Mouse (Mus musculus) limb, embryonic 15.5 days (tissue): ENCODE measurements at regions not wholly inside any gene's neighbourhood (a gene's known extent, or its start where the extent isn't known, plus 50 kb on each side); places are given as distances from the start of the nearest gene placed in this dataset.

Source experiments
- ATAC-seq: fragments of 200-750 bp; cut with Nextera tagmentation; 2 replicates; pipeline ENCODE4 v1.8.0; 2017; ENCODE audit warnings: low read depth, moderate TSS enrichment; ENCODE audit not compliant: insufficient number of reproducible peaks, low FRiP score, low TSS enrichment
- H3K27ac ChIP-seq: fragments of 300-500 bp; sonication (generic); 2 replicates; pipeline ENCODE4 v1.5.1; 2015; ENCODE audit warnings: moderate library complexity, mild to moderate bottlenecking, inconsistent platforms
- H3K27me3 ChIP-seq: fragments of 300-500 bp; sonication (generic); 2 replicates; pipeline ENCODE4 v1.6.1; 2015; ENCODE audit warnings: inconsistent platforms
- H3K36me3 ChIP-seq: fragments of 300-500 bp; sonication (generic); 2 replicates; pipeline ENCODE4 v1.6.1; 2015; ENCODE audit warnings: inconsistent platforms
- H3K4me1 ChIP-seq: fragments of 300-500 bp; sonication (generic); 2 replicates; pipeline ENCODE4 v1.6.1; 2015; ENCODE audit warnings: inconsistent platforms
- H3K4me2 ChIP-seq: fragments of 300-500 bp; sonication (generic); 2 replicates; pipeline ENCODE4 v1.6.1; 2015; ENCODE audit warnings: mild to moderate bottlenecking, inconsistent platforms
- H3K4me3 ChIP-seq: fragments of 300-500 bp; sonication (generic); 2 replicates; pipeline ENCODE4 v1.5.1; 2015; ENCODE audit warnings: mild to moderate bottlenecking, inconsistent platforms
- H3K9ac ChIP-seq: fragments of 300-500 bp; sonication (generic); 2 replicates; pipeline ENCODE4 v1.6.1; 2015; ENCODE audit warnings: inconsistent platforms
- H3K9me3 ChIP-seq: fragments of 300-500 bp; sonication (generic); 2 replicates; pipeline ENCODE4 v1.6.1; 2016; ENCODE audit warnings: inconsistent platforms
- WGBS: fragments of 180-500 bp; shearing (Covaris S2); methylation state at CpG from one replicate; pipeline ENCODE4 v1.1.7; 2015; 5-methylcytosine and 5-hydroxymethylcytosine counted together

DNA sequence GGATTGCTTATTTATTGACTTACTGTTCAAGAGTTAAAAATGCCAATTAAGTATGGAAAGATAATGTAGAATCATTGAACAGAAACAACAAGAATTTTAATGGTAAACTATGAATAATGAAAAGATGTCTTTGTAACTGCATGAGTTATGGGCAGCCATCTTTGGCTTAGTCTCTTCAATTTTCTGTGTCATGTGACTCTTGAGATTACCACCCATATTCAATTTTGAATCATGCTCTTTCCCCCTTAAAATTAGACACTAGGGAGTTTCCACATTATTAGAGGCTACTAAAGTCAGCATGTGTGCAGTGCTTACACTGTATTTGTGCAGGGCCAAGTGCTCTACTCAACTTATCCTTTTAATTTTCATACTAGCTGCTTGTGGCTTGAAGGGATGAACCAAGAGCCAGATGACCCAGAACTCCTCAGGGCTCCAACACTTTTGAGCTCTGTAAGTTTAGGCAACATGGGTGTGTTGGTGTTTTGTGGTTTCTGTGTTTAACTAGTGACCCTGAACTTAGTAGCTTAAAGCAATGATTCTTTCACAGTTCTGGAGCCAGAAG is 854.0 kb upstream of the Lrrc6 start:
- Histone ChIP-seq H3K4me3 (no peak overlapping the region), H3K9me3 (no peaks in the 10 kb centered on the region), H3K4me1 (no peaks in the 10 kb centered on the region; the same call in 1 of the 2 replicates), H3K9ac (no peak overlapping the region), H3K36me3 (no peaks in the 10 kb centered on the region), H3K4me2 (no peak overlapping the region), H3K27me3 (no peaks in the 10 kb centered on the region), H3K27ac (no peak overlapping the region)
- ATAC-seq: no peak

DNA sequence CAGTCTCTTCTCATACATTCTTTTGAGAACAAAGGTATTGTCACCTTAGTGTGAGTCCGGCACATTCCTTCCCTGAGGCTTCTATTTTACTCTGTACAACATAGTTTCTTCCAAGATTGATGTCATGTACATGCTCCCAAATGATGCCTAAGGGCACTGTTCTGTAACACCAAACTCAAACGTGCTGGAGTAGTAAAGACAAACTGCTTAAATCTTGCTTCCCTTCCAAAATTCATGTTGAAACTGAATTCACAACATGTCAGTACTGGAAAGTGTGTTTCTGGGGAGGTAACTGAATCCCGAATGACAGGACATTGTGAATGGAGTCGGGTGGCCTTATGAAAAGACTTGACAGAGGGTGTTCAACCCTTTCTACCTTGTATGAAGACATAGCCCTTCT is 848.8 kb upstream of the Lrrc6 start:
- Histone ChIP-seq H3K4me1 (no peaks in the 10 kb centered on the region), H3K4me3 (no peak overlapping the region), H3K4me2 (no peak overlapping the region), H3K27me3 (no peaks in the 10 kb centered on the region), H3K9me3 (no peaks in the 10 kb centered on the region), H3K27ac (no peak overlapping the region), H3K36me3 (no peaks in the 10 kb centered on the region), H3K9ac (no peak overlapping the region)
- no peak for ATAC-seq
- 68% methylated on average over 4 of the region's 4 CpGs for WGBS

DNA sequence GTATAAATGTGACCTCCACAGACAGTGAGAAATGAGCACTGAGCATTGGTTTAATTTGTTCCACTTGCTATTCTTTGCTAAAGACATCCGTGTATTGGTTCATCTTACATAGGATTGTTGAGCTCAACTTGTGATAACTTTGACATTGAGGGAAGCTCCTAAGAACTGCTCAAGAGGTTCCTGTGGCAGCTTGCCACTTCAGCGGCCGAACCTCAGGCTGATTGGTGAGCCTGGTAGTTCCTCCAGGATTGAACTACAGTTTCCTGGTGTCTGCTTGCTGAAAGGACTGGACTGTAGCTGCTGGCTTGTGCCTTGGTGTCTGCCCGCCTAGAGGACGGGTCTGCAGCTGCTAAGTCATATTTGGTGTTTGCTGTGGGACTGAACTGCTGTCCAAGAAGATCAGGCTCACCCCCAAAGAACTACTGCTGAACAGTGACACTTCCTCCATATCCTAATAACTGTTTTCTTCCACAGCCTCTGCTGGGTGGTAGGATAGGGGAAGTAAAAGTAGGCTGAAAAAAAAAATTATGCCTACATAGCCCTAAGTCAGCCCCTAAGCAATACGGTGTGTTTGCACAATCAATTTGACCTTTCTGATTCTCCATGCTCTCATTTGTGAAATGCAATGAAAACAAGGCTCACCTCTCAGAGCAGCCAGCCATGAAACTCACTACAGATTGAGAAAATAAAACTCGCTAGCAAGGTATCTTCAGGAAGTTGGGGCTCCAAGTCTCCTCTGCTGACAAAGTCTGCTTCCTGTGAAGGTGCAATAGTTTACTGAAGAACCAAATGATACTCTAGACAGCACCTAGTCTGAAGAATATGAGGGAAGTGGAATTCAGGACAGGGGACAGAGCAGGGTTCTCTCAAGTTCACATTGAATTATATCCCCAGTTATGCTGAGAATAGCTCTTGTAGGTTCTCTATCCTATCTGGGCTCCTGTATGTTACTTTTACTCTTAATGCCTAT is 844.8 kb upstream of the Lrrc6 start:
- H3K36me3 ChIP-seq: no peaks in the 10 kb centered on the region
- H3K27ac ChIP-seq: no peak overlapping the region
- no peaks in the 10 kb centered on the region for H3K4me1 ChIP-seq
- H3K4me2 ChIP-seq: no peak overlapping the region
- 81% methylated on average over 7 of the region's 7 CpGs for WGBS
- H3K27me3 ChIP-seq: no peaks in the 10 kb centered on the region
- ATAC-seq: no peak
- H3K9me3 ChIP-seq: no peaks in the 10 kb centered on the region
- H3K9ac ChIP-seq: no peak overlapping the region
- no peak overlapping the region for H3K4me3 ChIP-seq

DNA sequence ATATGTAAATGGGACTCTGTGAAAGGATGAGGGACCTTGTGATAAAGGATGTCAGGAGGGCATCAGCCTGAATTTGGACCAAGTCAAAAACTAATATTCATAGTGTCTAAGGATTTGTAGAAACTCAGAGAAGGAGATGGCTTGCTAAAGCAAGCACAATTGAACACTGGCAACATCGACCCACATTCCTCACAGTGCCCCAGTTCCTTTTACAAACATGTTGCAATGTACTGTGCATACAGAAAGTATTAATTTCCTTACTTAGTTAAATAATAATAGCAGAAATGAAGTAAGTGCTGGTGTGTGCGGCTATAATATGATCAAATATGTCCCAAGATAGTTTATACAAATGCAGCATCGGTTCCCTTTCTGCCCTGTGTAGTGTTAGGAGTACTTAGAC is 841.3 kb upstream of the Lrrc6 start:
- Histone ChIP-seq H3K27ac (no peak overlapping the region), H3K9ac (no peak overlapping the region), H3K9me3 (no peaks in the 10 kb centered on the region), H3K27me3 (no peaks in the 10 kb centered on the region), H3K4me2 (no peak overlapping the region), H3K4me1 (0 out of 2 replicates have a peak, but pooled peaks cover 2% of the 10 kb centered on the region), H3K36me3 (no peaks in the 10 kb centered on the region), H3K4me3 (no peak overlapping the region)
- 85% methylated on average over 3 of the region's 3 CpGs for WGBS
- ATAC-seq: no peak

DNA sequence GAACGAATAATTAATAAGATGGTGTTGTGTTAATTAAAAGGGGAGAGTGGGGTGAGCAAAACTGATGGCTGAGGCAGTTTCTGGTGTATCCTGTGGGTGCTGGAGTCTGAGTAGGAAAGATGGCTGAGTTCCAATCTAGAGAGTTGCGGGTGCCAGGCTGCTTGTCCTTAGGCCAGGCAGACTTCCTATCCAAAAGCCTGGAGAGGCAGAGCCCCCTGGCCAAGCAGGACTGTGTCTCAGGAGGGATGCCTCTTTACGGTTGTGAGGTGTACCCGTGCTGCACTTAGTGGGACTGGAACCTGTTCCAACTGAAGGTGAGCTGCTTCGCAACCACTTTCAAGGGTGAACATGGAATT is 836.3 kb upstream of the Lrrc6 start:
- no peaks in the 10 kb centered on the region for H3K36me3 ChIP-seq
- WGBS: 72% methylated on average over 5 of the region's 5 CpGs
- no peak overlapping the region for H3K4me3 ChIP-seq
- H3K27me3 ChIP-seq: no peaks in the 10 kb centered on the region
- ATAC-seq: no peak
- H3K4me1 ChIP-seq: 0 out of 2 replicates have a peak, but pooled peaks cover 3% of the 10 kb centered on the region
- H3K4me2 ChIP-seq: no peak overlapping the region
- H3K27ac ChIP-seq: no peak overlapping the region
- H3K9me3 ChIP-seq: no peaks in the 10 kb centered on the region
- H3K9ac ChIP-seq: no peak overlapping the region

DNA sequence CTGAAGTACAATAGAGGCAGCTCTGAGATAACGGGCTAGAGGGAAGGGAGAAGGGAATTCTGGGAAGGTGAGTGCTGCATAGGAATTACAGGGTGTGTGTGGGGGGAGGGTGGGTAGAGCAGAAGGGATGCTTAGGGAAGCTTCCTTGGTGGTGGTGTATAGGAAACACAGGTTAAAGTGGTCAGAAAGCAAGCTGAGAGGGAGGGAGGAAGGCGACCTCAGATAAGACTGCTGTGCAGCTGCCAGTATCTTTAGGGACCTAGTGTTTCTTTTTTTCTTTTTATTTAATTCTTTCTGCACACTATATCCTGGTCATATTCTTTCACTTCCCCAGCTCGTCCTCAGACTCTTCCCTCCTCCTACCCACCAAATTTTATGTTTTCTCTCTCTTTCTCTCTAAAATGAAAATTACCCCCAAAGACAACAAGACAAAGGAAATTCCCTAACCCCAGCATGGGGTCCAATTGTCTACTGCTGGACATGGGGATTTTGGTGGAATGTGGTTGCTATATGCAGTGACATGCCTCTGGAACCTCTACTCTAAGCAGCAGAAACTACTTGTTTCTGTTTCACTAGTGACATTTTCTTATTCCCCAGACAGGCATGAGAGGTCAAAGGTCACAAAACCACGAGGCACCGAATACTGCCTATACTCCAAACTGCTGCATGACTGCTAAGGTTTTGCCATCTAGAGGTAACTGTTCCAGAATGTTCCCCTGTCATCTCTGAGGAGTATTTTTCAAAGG is 835.8 kb upstream of the Lrrc6 start:
- ATAC-seq: no peak
- WGBS: 61% methylated on average over 5 of the region's 5 CpGs
- no peaks in the 10 kb centered on the region for H3K27me3 ChIP-seq
- H3K4me2 ChIP-seq: no peak overlapping the region
- no peaks in the 10 kb centered on the region for H3K36me3 ChIP-seq
- no peak overlapping the region for H3K4me3 ChIP-seq
- H3K9me3 ChIP-seq: no peaks in the 10 kb centered on the region
- no peak overlapping the region for H3K27ac ChIP-seq
- no peak overlapping the region for H3K9ac ChIP-seq
- H3K4me1 ChIP-seq: 0 out of 2 replicates have a peak, but pooled peaks cover 3% of the 10 kb centered on the region

DNA sequence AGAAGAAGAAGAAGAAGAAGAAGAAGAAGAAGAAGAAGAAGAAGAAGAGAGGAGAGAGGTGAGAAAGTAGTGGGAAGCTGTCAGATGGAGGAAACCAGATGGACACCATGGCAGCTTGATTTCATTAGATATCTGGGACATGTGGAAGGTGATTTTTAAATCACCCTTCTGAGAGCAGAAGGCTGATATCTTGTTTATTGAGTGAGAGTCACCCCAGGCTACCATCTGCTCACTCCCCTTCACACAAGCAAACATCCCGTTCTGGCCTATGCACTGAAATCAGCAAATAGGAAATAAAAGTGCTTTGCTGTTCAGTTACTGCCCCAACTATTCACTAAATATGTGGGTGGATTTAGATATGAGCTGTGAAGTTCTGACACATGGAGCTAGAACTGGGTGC is 831.8 kb upstream of the Lrrc6 start:
- H3K4me1 ChIP-seq: 0 out of 2 replicates have a peak, but pooled peaks cover 3% of the 10 kb centered on the region
- H3K36me3 ChIP-seq: no peaks in the 10 kb centered on the region
- no peak overlapping the region for H3K9ac ChIP-seq
- no peaks in the 10 kb centered on the region for H3K9me3 ChIP-seq
- no peak overlapping the region for H3K4me2 ChIP-seq
- H3K4me3 ChIP-seq: no peak overlapping the region
- ATAC-seq: no peak
- 54% methylated on average over 1 of the region's 1 CpGs for WGBS
- H3K27ac ChIP-seq: no peak overlapping the region
- H3K27me3 ChIP-seq: no peaks in the 10 kb centered on the region

DNA sequence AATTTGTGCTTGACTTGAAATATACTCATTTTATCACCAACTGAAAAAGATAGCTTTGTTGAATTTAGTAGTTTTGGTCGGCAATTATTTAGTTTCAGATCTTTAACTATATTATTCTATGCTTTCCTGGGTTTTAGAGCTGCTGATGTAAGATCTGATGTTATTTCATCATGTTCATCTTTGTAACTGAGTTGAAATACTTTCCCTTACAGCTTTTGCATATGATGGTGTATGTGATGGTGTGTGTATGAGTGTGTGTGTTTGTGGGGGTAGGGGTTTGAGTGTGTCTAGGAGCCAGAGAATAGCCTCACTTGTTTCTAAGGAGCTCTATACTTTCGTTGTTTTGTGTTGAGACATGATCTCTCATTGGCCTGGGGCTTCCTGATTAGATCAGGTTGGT is 819.6 kb upstream of the Lrrc6 start:
- Histone ChIP-seq H3K4me2 (no peak overlapping the region), H3K27ac (no peak overlapping the region), H3K27me3 (no peaks in the 10 kb centered on the region), H3K4me3 (no peak overlapping the region), H3K9me3 (no peaks in the 10 kb centered on the region), H3K4me1 (no peaks in the 10 kb centered on the region), H3K9ac (no peak overlapping the region), H3K36me3 (no peaks in the 10 kb centered on the region)
- 81% methylated on average over 2 of the region's 2 CpGs for WGBS
- ATAC-seq: no peak

DNA sequence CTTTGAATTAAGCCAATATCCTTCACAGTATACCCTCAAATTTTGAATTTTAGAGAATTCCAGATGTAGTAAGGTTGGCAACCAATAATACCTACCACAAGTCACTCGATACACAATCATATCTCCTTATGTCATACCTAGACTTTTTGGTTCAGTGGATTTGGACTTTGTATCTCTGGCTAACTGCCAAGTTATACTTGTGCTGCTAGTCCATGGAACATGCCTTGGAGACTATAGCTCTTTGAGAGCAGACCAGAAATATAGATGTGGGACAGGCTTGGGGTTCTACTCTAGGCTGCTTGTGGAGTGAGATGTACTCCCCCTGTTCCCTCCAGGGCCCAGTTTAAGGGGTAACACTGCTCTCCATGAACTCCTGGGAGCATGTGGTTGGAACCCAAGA is 814.5 kb upstream of the Lrrc6 start:
- WGBS: 83% methylated on average over 1 of the region's 1 CpGs

DNA sequence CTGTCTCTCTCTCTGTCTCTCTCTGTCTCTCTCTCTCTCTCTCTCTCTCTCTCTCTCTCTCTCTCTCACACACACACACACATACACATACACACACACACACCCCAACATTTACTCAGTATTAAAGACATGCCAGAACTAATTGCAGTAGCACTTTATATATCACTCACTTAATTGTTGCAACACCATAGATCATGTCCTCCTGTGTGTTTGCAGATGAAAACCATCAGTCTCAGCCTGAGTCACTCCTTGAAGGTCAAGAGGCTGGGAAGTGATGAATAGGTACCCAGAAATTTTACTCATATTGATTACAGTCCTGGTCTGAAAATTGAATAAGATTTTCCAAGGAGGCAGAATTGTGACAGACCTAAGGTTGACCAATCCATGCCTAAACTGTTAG is 812.9 kb upstream of the Lrrc6 start:
- no peak overlapping the region for H3K9ac ChIP-seq
- H3K27ac ChIP-seq: no peak overlapping the region
- H3K4me2 ChIP-seq: no peak overlapping the region
- H3K9me3 ChIP-seq: no peaks in the 10 kb centered on the region
- H3K36me3 ChIP-seq: no peaks in the 10 kb centered on the region
- no peak overlapping the region for H3K4me3 ChIP-seq
- H3K4me1 ChIP-seq: no peaks in the 10 kb centered on the region
- ATAC-seq: no peak
- H3K27me3 ChIP-seq: no peaks in the 10 kb centered on the region

More for the DNA sequence above, 814.5 kb upstream of the Lrrc6 start:
- Histone ChIP-seq H3K27ac (no peak overlapping the region), H3K36me3 (no peaks in the 10 kb centered on the region), H3K9me3 (no peaks in the 10 kb centered on the region), H3K27me3 (no peaks in the 10 kb centered on the region), H3K4me3 (no peak overlapping the region), H3K4me1 (no peaks in the 10 kb centered on the region), H3K9ac (no peak overlapping the region), H3K4me2 (no peak overlapping the region)
- ATAC-seq: no peak

DNA sequence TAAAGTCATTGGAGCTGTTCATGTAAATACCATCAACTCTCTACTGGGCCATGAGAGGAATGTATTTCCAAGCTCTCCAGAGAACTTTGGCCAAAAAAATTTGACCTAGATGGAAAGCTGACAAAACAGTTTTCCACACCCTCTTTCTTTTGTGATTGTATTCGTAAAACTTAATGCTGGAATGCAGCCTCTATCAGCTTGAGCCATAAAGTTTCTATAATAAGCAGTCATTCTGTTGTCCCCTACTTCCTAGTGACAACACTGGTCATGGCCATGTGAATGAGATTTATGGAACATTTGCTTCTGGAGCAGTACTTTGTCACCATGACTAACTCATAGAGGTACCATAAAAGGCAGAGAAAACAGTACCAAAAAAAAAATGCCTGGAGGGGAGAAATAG is 805.0 kb upstream of the Lrrc6 start:
- H3K4me2 ChIP-seq: no peak overlapping the region
- 43% methylated on average over 1 of the region's 1 CpGs for WGBS
- no peak overlapping the region for H3K27ac ChIP-seq
- no peaks in the 10 kb centered on the region for H3K9me3 ChIP-seq
- 0 out of 2 replicates have a peak, but pooled peaks cover 6% of the 10 kb centered on the region for H3K4me1 ChIP-seq
- no peaks in the 10 kb centered on the region for H3K27me3 ChIP-seq
- no peak for ATAC-seq
- H3K9ac ChIP-seq: no peak overlapping the region
- no peak overlapping the region for H3K4me3 ChIP-seq
- no peaks in the 10 kb centered on the region for H3K36me3 ChIP-seq

DNA sequence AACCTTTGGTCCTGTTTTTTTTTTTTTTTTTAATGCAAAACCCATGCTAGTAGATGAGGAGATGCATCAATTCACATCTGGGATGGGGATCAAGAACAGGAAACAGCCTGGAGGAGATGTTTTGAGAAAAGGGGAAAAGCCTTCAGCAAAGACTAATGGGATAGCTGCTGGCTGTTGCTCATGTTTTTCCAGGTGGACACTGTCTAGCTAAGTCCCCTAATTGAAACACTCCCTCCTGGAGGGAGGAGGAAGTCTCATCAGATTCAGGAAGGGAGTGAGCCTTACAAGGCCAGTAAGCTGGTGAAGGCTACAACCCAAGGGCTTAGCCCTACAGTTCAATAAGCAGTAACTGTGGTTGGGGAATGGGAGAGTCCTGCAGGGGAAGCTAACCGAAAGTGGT is 803.1 kb upstream of the Lrrc6 start:
- Histone ChIP-seq H3K4me3 (no peak overlapping the region), H3K4me2 (no peak overlapping the region), H3K9me3 (no peaks in the 10 kb centered on the region), H3K27me3 (no peaks in the 10 kb centered on the region), H3K27ac (no peak overlapping the region), H3K4me1 (0 out of 2 replicates have a peak, but pooled peaks cover 6% of the 10 kb centered on the region), H3K9ac (no peak overlapping the region), H3K36me3 (no peaks in the 10 kb centered on the region)
- no peak for ATAC-seq
- 65% methylated on average over 1 of the region's 1 CpGs for WGBS
